Mouse (Mus musculus): ENCODE measurements around the gene Mthfr.

GRCm38 (mm10) chr4:148051046-148051776, 12.3 kb downstream of the Mthfr start:
- TF ChIP-seq CTCF (IDR thresholded peaks at IDR 0.05; ENCODE audit: low read depth, low read length), result no peak
- TF ChIP-seq POLR2A (IDR thresholded peaks at IDR 0.05; ENCODE audit: extremely low read depth, insufficient read depth, low read length), result no peak
